Mouse (Mus musculus): ENCODE measurements around the gene Kntc1.

The Kntc1 gene

DNA sequence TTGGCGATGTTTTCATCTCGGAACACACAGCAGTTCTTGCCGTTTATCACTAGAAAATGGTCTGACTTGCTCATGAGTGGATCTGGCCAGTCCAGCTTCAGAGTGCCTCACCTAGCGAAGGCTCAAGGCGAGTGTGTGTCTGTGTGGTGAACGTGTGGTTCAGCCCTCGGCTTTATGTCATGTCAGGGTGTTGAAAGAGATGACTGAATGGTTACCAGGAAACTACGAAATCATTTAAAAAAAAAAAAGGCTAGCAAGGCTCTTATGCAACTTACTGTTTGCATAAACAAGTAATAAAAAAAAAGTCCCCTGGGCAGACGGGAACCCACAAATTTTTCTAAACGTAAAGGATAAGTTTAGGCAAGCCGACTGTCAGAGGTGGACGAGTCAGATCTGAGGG lies 115.8 kb downstream of the Kntc1 start, which contains the start of gene Hcar2:
Hcar2 (minus strand) TSS at position 135 of the 400 bp plus-strand sequence.
- no peak for DNase-seq (ENCODE audit: low read depth, low spot score)

DNA sequence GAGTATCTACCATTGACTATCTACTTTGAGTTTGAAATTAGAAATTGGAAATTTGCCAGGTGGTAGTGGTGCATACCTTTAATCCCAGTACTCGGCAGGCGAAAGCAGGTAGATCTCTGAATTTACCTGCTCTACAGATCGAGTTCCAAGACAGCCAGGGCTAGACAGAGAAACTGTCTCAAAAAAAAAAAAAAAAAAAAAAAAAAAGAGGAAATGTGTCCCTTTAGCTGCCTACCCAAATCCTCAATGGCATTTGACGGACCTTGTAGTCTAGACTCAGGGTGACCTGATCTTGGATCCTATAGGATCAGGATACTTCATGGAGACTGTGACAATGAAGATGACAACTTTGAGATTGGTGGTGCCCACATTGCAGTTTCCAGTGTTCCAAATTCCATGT lies 116.9 kb downstream of the Kntc1 start:
- DNase-seq (ENCODE audit: low read depth, low spot score) = no peak

DNA sequence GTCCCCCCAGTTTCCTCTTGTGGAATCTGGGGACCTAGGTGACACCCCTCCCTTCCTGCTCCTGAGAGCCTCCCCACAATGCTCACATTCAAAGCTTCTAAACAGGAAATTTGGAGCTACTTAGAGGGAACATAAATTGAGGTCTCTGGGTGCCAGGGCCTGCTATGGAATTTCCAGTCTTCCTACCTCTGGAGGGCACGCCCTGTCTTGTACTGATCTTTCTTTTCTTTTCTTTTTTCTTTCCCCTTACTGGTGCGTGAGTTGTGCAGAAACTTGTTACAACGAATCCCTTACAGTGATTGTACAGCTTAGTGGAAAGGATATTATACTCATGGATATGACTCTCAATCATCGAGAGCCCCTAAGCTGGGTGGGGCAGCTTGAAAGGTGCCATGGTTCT lies 120.1 kb downstream of the Kntc1 start:
- no peak for DNase-seq (ENCODE audit: low read depth, low spot score)

Data from R1 (cell line).